Mouse (Mus musculus) liver, embryonic 12.5 days (tissue): ENCODE data around the gene Tec. TPM values are rescaled to one million over a fixed set of nuclear protein-coding genes. Genes with fewer than 3 reads are reported as not detected.

Experiments
- polyA plus RNA-seq: library from polyadenylated mRNA; unstranded; fragments of >200 nt; fragmentation: Nextera tagmentation; extraction: Ambion mirVana; gene quantifications from 2 replicates; pipeline ENCODE4 v1.2.1, GENCODE M21; 2016

The Tec gene
- polyA plus RNA-seq, 1 experiment from 2014 or later, result 7.3 TPM

Other genes starting within 250 kb of the Tec start
- gene Cnga1, start 224.2 kb downstream of the Tec start, polyA plus RNA-seq, result not detected in 2 replicates
- gene Nipal1, start 220.7 kb downstream of the Tec start, polyA plus RNA-seq, result 1.2 and 2.6 TPM in 2 replicates
- 0.05 TPM in 1 of 2 replicates, not detected in the other for gene Txk, start 115.7 kb downstream of the Tec start, polyA plus RNA-seq
- 13.4 and 14.1 TPM in 2 replicates for gene Slain2, start 45.8 kb upstream of the Tec start, polyA plus RNA-seq
- not detected in 2 replicates for gene Gm10135, start 106.2 kb upstream of the Tec start, polyA plus RNA-seq
- gene Slc10a4, start 138.4 kb upstream of the Tec start, polyA plus RNA-seq, result 0.13 and 0.18 TPM in 2 replicates